Mouse (Mus musculus) liver, embryonic 14.5 days (tissue): ENCODE measurements around the gene Gm7356. TPM values are rescaled to one million over a fixed set of nuclear protein-coding genes. Genes with fewer than 3 reads are reported as not detected.
"Not testable (repeated sequence)": the region's sequence is repeated elsewhere in the genome, so short reads cannot be mapped to it uniquely, and the experiment has no call there.

Experiments
- ATAC-seq: fragments of 200-750 bp; cut with Nextera tagmentation; 2 replicates; pipeline ENCODE4 v1.8.0; 2017; ENCODE audit warnings: moderate number of reproducible peaks, mild to moderate bottlenecking, moderate library complexity; ENCODE audit not compliant: insufficient read depth
- DNase-seq, 3 experiments: peaks; one replicate each; pipeline ENCODE4 v3.0.0-alpha.2; 2012 to 2013; ENCODE audit warnings: low read depth in 3 of 3, low spot score in 3 of 3
- H3K27ac ChIP-seq: fragments of 300-500 bp; sonication (generic); 2 replicates; pipeline ENCODE4 v1.5.1; 2014; ENCODE audit warnings: moderate library complexity, mild to moderate bottlenecking, control low read depth, inconsistent platforms
- H3K27me3 ChIP-seq: fragments of 300-500 bp; sonication (generic); 2 replicates; pipeline ENCODE4 v1.6.1; 2014; ENCODE audit warnings: mild to moderate bottlenecking, low read length, moderate library complexity; ENCODE audit not compliant: control insufficient read depth, insufficient read depth
- H3K36me3 ChIP-seq: fragments of 300-500 bp; sonication (generic); replicated peaks from 2 replicates; pipeline ENCODE4 v1.6.1; 2014; ENCODE audit warnings: low read depth; ENCODE audit not compliant: control insufficient read depth, insufficient read depth
- H3K4me1 ChIP-seq, 2 experiments: fragments of 200-500 bp in 1 of 2; fragments of 300-500 bp in 1 of 2; sonication (generic) in 1 of 2; replicated peaks; 2 replicates each; pipeline ENCODE4 v1.6.1; 2012 to 2014; ENCODE audit warnings: antibody characterized with exemption in 1 of 2, inconsistent platforms in 1 of 2, low read length in 1 of 2; ENCODE audit not compliant: control insufficient read depth in 2 of 2, insufficient read depth in 2 of 2
- H3K4me2 ChIP-seq: fragments of 300-500 bp; sonication (generic); 2 replicates; pipeline ENCODE4 v1.6.1; 2014; ENCODE audit warnings: low read depth, mild to moderate bottlenecking, control low read depth, moderate library complexity
- H3K4me3 ChIP-seq, 2 experiments: fragments of 200-500 bp in 1 of 2; fragments of 300-500 bp in 1 of 2; sonication (generic) in 1 of 2; 2 replicates each; pipeline ENCODE4 v1.5.1; 2012 to 2014; ENCODE audit warnings: low read depth in 2 of 2, low read length in 2 of 2, mild to moderate bottlenecking in 2 of 2, control low read depth in 1 of 2, inconsistent platforms in 1 of 2, moderate library complexity in 1 of 2; ENCODE audit not compliant: insufficient read depth in 1 of 2
- H3K9ac ChIP-seq: fragments of 300-500 bp; sonication (generic); replicated peaks from 2 replicates; pipeline ENCODE4 v1.6.1; 2014; ENCODE audit warnings: mild to moderate bottlenecking, control low read depth, moderate library complexity
- H3K9me3 ChIP-seq: fragments of 300-500 bp; sonication (generic); 2 replicates; pipeline ENCODE4 v1.6.1; 2016; ENCODE audit warnings: low read length, mixed read lengths; ENCODE audit not compliant: control insufficient read depth
- CTCF ChIP-seq: IDR thresholded peaks from 2 replicates; pipeline ENCODE4 v1.5.1; 2016; ENCODE audit warnings: antibody characterized with exemption, low read depth, control low read depth
- EP300 ChIP-seq: IDR thresholded peaks from 2 replicates; pipeline ENCODE4 v1.6.1; 2016; ENCODE audit warnings: antibody characterized with exemption, low read depth
- WGBS: fragments of 180-500 bp; shearing (Covaris S2); extraction: QIAGEN DNeasy Blood & Tissue Kit; methylation state at CpG from one replicate; pipeline ENCODE4 v1.1.7; 2014; ENCODE audit not compliant: insufficient replicate concordance; 5-methylcytosine and 5-hydroxymethylcytosine counted together
- polyA plus RNA-seq, 2 experiments: library from polyadenylated mRNA; depleted of rRNA in 1 of 2; stranded (reverse) in 1 of 2; unstranded in 1 of 2; fragments of >200 nt; fragmentation: Nextera tagmentation in 1 of 2; extraction: Ambion mirVana in 1 of 2; gene quantifications; 2 replicates each; pipeline versions ENCODE4 v1.2.1 to v1.2.3; 2012 to 2014

Gm7356 gene
- polyA plus RNA-seq (2012; rRNA removed) = not detected in 2 replicates
- polyA plus RNA-seq (2014; fragmentation: Nextera tagmentation; extraction: Ambion mirVana) = not detected in 2 replicates

GRCm38 (mm10) chr17:14003604-14004003 is at the start of gene Gm7356:
Gene Gm7356 (minus strand): TSS chr17:14003704.
- DNase-seq, H3K9me3 ChIP-seq, H3K4me2 ChIP-seq: not testable (repeated sequence)

GRCm38 (mm10) chr17:14041880-14042279 is 38.4 kb upstream of the Gm7356 start:
- H3K27me3 ChIP-seq, H3K27ac ChIP-seq, H3K4me3 ChIP-seq, H3K9me3 ChIP-seq, H3K4me2 ChIP-seq, ATAC-seq, DNase-seq, H3K9ac ChIP-seq, H3K36me3 ChIP-seq, H3K4me1 ChIP-seq: not testable (repeated sequence)
- WGBS = 59% methylated on average over 1 of the region's 2 CpGs

More at GRCm38 (mm10) chr17:14003604-14004003, at the start of gene Gm7356:
- H3K27me3 ChIP-seq, ATAC-seq, H3K4me1 ChIP-seq, H3K36me3 ChIP-seq, H3K4me3 ChIP-seq, H3K9ac ChIP-seq, H3K27ac ChIP-seq: not testable (repeated sequence)
- 60% methylated on average over 3 of the region's 4 CpGs for WGBS

GRCm38 (mm10) chr17:14037012-14037411 is 33.5 kb upstream of the Gm7356 start:
- H3K9me3 ChIP-seq, H3K4me2 ChIP-seq, H3K27ac ChIP-seq, H3K4me3 ChIP-seq, ATAC-seq, H3K9ac ChIP-seq, H3K36me3 ChIP-seq, H3K27me3 ChIP-seq, DNase-seq, H3K4me1 ChIP-seq: not testable (repeated sequence)
- 21% methylated on average over 1 of the region's 2 CpGs for WGBS

- not testable (repeated sequence) for H3K4me2 ChIP-seq, H3K27me3 ChIP-seq, H3K27ac ChIP-seq, H3K9ac ChIP-seq, ATAC-seq, H3K36me3 ChIP-seq, H3K9me3 ChIP-seq, DNase-seq, H3K4me1 ChIP-seq, H3K4me3 ChIP-seq
- 72% methylated on average over 2 of the region's 4 CpGs for WGBS
These were observed 32.6 kb upstream of the Gm7356 start for GRCm38 (mm10) chr17:14036113-14036512.

GRCm38 (mm10) chr17:13993425-13993824 is 10.1 kb downstream of the Gm7356 start:
- H3K4me1 ChIP-seq, H3K27ac ChIP-seq, H3K9ac ChIP-seq, H3K36me3 ChIP-seq, H3K4me2 ChIP-seq, H3K27me3 ChIP-seq, ATAC-seq, H3K9me3 ChIP-seq, DNase-seq, H3K4me3 ChIP-seq: not testable (repeated sequence)
- peak; percentile 24; the same call in 1 of the 2 replicates for TF ChIP-seq CTCF
- WGBS = 23% methylated on average over 2 of the region's 2 CpGs

- no peaks in the 10 kb centered on the region for H3K36me3 ChIP-seq
- no peaks in the 10 kb centered on the region for H3K4me1 ChIP-seq
- no peak overlapping the region for H3K27ac ChIP-seq
- no peak overlapping the region for H3K4me2 ChIP-seq
- ATAC-seq = no peak
- 45% methylated on average over 1 of the region's 1 CpGs for WGBS
- TF ChIP-seq EP300 (no peak), CTCF (no peak)
- no peaks in the 10 kb centered on the region for H3K9me3 ChIP-seq
- no peak overlapping the region for H3K4me3 ChIP-seq
- DNase-seq = no peak
- H3K27me3 ChIP-seq = no peaks in the 10 kb centered on the region
- H3K9ac ChIP-seq = no peak overlapping the region
These were observed 15.8 kb downstream of the Gm7356 start for GRCm38 (mm10) chr17:13987690-13988089.

- not testable (repeated sequence) for H3K9me3 ChIP-seq, H3K4me1 ChIP-seq, ATAC-seq, H3K4me2 ChIP-seq, H3K27ac ChIP-seq, DNase-seq, H3K4me3 ChIP-seq, H3K36me3 ChIP-seq, H3K27me3 ChIP-seq, H3K9ac ChIP-seq
- 59% methylated on average over 5 of the region's 5 CpGs for WGBS
These were observed 32.7 kb downstream of the Gm7356 start for GRCm38 (mm10) chr17:13970796-13971195.

GRCm38 (mm10) chr17:13969917-13970316 is 33.6 kb downstream of the Gm7356 start:
- H3K9ac ChIP-seq, ATAC-seq, H3K36me3 ChIP-seq, H3K27ac ChIP-seq, DNase-seq, H3K4me3 ChIP-seq, H3K9me3 ChIP-seq, H3K27me3 ChIP-seq, H3K4me1 ChIP-seq, H3K4me2 ChIP-seq: not testable (repeated sequence)
- WGBS = 33% methylated on average over 1 of the region's 2 CpGs
